Mouse (Mus musculus) thymus, postnatal 10 days (tissue): ENCODE results near the gene Ccdc54.

Experiments used
- DNase-seq, 2 experiments: peaks; one replicate each; pipeline ENCODE4 v3.0.0; 2021; ENCODE audit warnings: low spot score in 2 of 2

Ccdc54 gene

GRCm38 (mm10) chr16:50591054-50591453, at the start of gene Ccdc54:
Ccdc54 (minus strand) TSS chr16:50591154.
- no peak for DNase-seq

GRCm38 (mm10) chr16:50632585-50632984, 41.6 kb upstream of the Ccdc54 start:
- DNase-seq = no peak

- no peak for DNase-seq
These were observed 24.6 kb upstream of the Ccdc54 start for GRCm38 (mm10) chr16:50615569-50615968.

GRCm38 (mm10) chr16:50612944-50613343, 22.0 kb upstream of the Ccdc54 start:
- DNase-seq = no peak

GRCm38 (mm10) chr16:50610580-50610979, 19.6 kb upstream of the Ccdc54 start:
- no peak for DNase-seq

GRCm38 (mm10) chr16:50607776-50608562, 17.0 kb upstream of the Ccdc54 start:
- DNase-seq = no peak

- no peak for DNase-seq
These were observed 13.9 kb upstream of the Ccdc54 start for GRCm38 (mm10) chr16:50604826-50605225.

GRCm38 (mm10) chr16:50601947-50602346, 11.0 kb upstream of the Ccdc54 start:
- no peak for DNase-seq

GRCm38 (mm10) chr16:50600665-50601064, 9.7 kb upstream of the Ccdc54 start:
- DNase-seq = no peak

GRCm38 (mm10) chr16:50596679-50597078, 5.7 kb upstream of the Ccdc54 start:
- DNase-seq = no peak

- DNase-seq = no peak
These were observed 5.2 kb upstream of the Ccdc54 start for GRCm38 (mm10) chr16:50596171-50596570.

- DNase-seq = no peak
These were observed 3.9 kb upstream of the Ccdc54 start for GRCm38 (mm10) chr16:50594876-50595275.

GRCm38 (mm10) chr16:50593361-50593760, 2.4 kb upstream of the Ccdc54 start:
- no peak for DNase-seq

GRCm38 (mm10) chr16:50589574-50590151, 1.3 kb downstream of the Ccdc54 start:
- no peak for DNase-seq

- DNase-seq = no peak
These were observed 2.8 kb downstream of the Ccdc54 start for GRCm38 (mm10) chr16:50588191-50588590.

- no peak for DNase-seq
These were observed 3.8 kb downstream of the Ccdc54 start for GRCm38 (mm10) chr16:50587139-50587538.

- DNase-seq = no peak
These were observed 12.6 kb downstream of the Ccdc54 start for GRCm38 (mm10) chr16:50578361-50578760.

- DNase-seq = no peak
These were observed 18.4 kb downstream of the Ccdc54 start for GRCm38 (mm10) chr16:50572557-50572956.

GRCm38 (mm10) chr16:50559163-50559771, 31.7 kb downstream of the Ccdc54 start:
- DNase-seq = no peak

- no peak for DNase-seq
These were observed 37.1 kb downstream of the Ccdc54 start for GRCm38 (mm10) chr16:50553828-50554227.

- DNase-seq = no peak
These were observed 39.0 kb downstream of the Ccdc54 start for GRCm38 (mm10) chr16:50551871-50552528.

GRCm38 (mm10) chr16:50550927-50551326, 40.0 kb downstream of the Ccdc54 start:
- no peak for DNase-seq
